Mouse (Mus musculus): Measurements from ENCODE around the gene Nfkb2. TPM values are rescaled to one million over a fixed set of nuclear protein-coding genes. Genes with fewer than 3 reads are reported as not detected.

Gene Nfkb2
- polyA plus RNA-seq, 1 experiment from 2014 or later, result 6.1 TPM

DNA sequence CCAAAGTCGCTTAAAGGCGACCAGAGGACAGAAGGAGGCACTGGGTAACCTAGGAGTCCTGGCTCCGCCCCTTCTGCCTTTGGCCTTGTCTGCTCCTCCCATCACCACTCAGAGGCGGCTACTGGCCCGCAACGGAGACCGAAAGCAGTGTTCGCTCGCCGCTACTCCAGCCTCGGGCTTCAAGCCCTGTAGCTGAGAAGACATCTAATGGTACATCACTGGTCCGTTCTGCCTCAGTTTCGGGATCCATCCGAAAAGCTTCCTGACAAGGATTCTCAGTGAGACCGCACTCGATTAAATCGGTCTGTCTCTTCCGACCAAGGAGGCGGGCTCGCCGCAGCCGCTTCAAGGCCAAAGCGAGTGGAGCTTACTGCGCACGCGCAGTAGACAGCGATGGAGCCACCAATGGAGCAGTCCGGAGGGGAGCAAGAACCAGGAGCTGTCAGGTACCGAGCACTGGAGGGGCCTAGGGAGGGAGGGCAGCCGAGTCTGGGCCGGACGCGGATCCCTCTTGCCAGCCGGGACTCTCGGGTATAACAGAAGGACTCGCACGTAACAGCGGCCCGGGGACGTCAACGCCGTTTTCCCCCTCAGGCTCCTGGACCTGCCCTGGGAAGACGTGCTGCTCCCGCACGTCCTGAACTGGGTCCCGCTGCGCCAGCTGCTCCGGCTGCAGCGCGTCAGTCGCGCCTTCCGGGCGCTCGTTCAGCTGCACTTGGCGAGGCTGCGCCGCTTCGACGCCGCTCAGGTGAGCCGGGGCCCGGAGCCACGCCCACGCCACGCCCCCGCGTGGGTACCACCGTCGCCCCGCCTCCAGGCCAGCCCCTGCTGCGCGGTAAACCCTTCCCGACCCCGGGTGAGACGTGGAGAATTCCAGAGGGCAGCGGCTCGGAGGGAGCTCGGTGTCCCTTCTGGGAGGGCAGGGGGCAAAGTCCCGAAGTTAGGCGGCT is 24.2 kb downstream of the Nfkb2 start, which contains the start of gene Fbxl15:
TSS of gene Fbxl15 (plus strand) at position 104 of the 950 bp plus-strand sequence.
- Histone ChIP-seq H3K4me3 (ENCODE audit: low read depth, low read length) (peak within 1 kb of the TSS; percentile 66), H3K4me2 (replicated peaks; ENCODE audit: low read depth) (peak within 1 kb of the TSS; percentile 94), H3K9ac (ENCODE audit: low read depth, low read length) (peak within 1 kb of the TSS; percentile 62), H3K27me3 (replicated peaks; ENCODE audit: control insufficient read depth, insufficient read depth, low read length) (peaks cover 30% of the 10 kb centered on the region), H3K27ac (ENCODE audit: low read depth, low read length) (peak within 1 kb of the TSS; percentile 82), H3K36me3 (ENCODE audit: control insufficient read depth, insufficient read depth) (peaks cover 22% of the 10 kb centered on the region), H3K9me3 (ENCODE audit: control insufficient read depth) (no peaks in the 10 kb centered on the region), H3K4me1 (replicated peaks; ENCODE audit: control insufficient read depth, insufficient read depth, low read length) (peaks cover 15% of the 10 kb centered on the region; the same call in 1 of the 2 replicates)
- no peak; the same call in 1 of the 2 replicates for TF ChIP-seq CTCF (IDR thresholded peaks at IDR 0.05; ENCODE audit: low read depth)
- WGBS, result under 1% methylated on average over 81 of the region's 81 CpGs
- peak; percentile 86 for ATAC-seq

DNA sequence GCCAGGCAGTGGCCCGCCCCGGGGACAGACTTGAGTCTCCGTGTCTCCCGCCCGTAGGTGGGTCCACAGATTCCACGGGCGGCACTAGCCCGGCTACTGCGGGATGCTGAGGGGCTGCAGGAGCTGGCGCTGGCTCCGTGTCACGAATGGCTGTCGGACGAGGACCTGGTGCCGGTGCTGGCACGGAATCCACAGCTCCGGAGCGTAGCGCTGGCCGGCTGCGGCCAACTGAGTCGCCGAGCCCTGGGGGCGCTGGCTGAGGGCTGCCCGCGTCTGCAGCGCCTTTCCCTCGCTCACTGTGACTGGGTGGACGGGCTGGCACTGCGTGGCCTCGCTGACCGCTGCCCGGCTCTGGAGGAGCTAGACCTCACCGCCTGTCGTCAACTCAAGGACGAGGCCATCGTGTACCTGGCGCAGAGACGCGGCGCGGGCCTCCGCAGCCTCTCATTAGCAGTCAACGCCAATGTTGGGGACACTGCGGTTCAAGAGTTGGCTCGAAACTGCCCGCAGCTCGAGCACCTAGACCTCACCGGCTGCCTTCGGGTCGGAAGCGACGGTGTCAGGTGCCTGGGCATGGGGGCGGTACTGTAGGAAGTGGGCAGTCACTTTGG is 25.0 kb downstream of the Nfkb2 start:
- no peak for TF ChIP-seq CTCF (IDR thresholded peaks at IDR 0.05; ENCODE audit: low read depth)
- H3K9ac ChIP-seq (ENCODE audit: low read depth, low read length), result peak overlapping the region; percentile 62
- peaks cover 26% of the 10 kb centered on the region for H3K27me3 ChIP-seq (replicated peaks; ENCODE audit: control insufficient read depth, insufficient read depth, low read length)
- WGBS, result 2% methylated on average over 54 of the region's 54 CpGs
- peaks cover 22% of the 10 kb centered on the region for H3K36me3 ChIP-seq (ENCODE audit: control insufficient read depth, insufficient read depth)
- ATAC-seq, result no peak; the same call in 1 of the 2 replicates
- H3K27ac ChIP-seq (ENCODE audit: low read depth, low read length), result peak overlapping the region; percentile 82
- H3K4me3 ChIP-seq (ENCODE audit: low read depth, low read length), result peak overlapping the region; percentile 66
- H3K9me3 ChIP-seq (ENCODE audit: control insufficient read depth), result no peaks in the 10 kb centered on the region
- peak overlapping the region; percentile 94 for H3K4me2 ChIP-seq (replicated peaks; ENCODE audit: low read depth)
- H3K4me1 ChIP-seq (replicated peaks; ENCODE audit: control insufficient read depth, insufficient read depth, low read length), result peaks cover 15% of the 10 kb centered on the region; the same call in 1 of the 2 replicates

DNA sequence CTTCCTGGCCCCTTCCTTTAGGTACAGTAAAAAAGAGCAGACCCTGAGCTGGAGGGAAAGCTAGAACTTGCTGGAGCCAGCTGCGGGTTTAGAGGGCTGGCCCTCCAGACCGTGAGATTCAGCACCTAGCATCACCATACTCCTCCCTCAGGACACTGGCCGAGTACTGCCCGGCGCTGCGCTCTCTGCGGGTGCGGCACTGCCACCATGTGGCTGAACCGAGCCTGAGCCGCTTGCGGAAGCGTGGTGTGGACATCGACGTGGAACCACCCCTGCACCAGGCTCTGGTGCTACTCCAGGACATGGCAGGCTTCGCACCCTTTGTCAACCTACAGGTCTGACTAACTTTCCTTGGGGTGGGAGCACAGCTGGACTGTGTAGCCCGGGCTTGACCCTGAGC is 25.8 kb downstream of the Nfkb2 start:
- H3K9ac ChIP-seq (ENCODE audit: low read depth, low read length), result no peak overlapping the region
- H3K4me1 ChIP-seq (replicated peaks; ENCODE audit: control insufficient read depth, insufficient read depth, low read length), result peaks cover 15% of the 10 kb centered on the region; the same call in 1 of the 2 replicates
- ATAC-seq, result peak; percentile 39; the same call in 1 of the 2 replicates
- H3K36me3 ChIP-seq (ENCODE audit: control insufficient read depth, insufficient read depth), result peaks cover 22% of the 10 kb centered on the region
- 4% methylated on average over 16 of the region's 16 CpGs for WGBS
- H3K4me2 ChIP-seq (replicated peaks; ENCODE audit: low read depth), result peak overlapping the region; percentile 94
- TF ChIP-seq CTCF (IDR thresholded peaks at IDR 0.05; ENCODE audit: low read depth), result peak; percentile 98
- no peak overlapping the region for H3K27ac ChIP-seq (ENCODE audit: low read depth, low read length)
- H3K9me3 ChIP-seq (ENCODE audit: control insufficient read depth), result no peaks in the 10 kb centered on the region
- 0 out of 2 replicates have a peak overlapping the region, but pooled peaks have one; percentile 66 for H3K4me3 ChIP-seq (ENCODE audit: low read depth, low read length)
- H3K27me3 ChIP-seq (replicated peaks; ENCODE audit: control insufficient read depth, insufficient read depth, low read length), result peaks cover 18% of the 10 kb centered on the region

DNA sequence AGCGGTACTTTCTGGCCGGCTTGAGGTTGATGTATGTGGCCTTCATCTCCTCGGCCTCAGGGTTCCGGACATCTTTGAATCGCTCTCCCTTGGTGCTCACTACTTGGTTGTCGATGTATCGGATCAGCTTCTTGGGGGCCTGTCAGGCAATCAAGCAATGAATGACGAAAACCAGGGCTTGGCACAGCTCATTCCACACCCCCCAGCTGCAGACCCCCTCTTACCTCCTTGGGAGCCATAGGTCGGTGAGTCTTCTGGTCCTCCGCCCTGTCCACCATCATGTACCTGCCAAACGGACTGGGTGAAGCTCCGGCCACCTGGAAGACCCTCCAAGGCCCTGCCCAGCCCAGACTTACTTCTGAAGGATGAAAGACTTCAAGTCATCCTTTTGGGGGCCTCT is 26.6 kb downstream of the Nfkb2 start:
- peaks cover 22% of the 10 kb centered on the region for H3K36me3 ChIP-seq (ENCODE audit: control insufficient read depth, insufficient read depth)
- no peak overlapping the region for H3K9ac ChIP-seq (ENCODE audit: low read depth, low read length)
- no peaks in the 10 kb centered on the region for H3K9me3 ChIP-seq (ENCODE audit: control insufficient read depth)
- no peak for ATAC-seq
- no peak overlapping the region for H3K4me2 ChIP-seq (replicated peaks; ENCODE audit: low read depth)
- peaks cover 11% of the 10 kb centered on the region for H3K27me3 ChIP-seq (replicated peaks; ENCODE audit: control insufficient read depth, insufficient read depth, low read length)
- no peak overlapping the region for H3K27ac ChIP-seq (ENCODE audit: low read depth, low read length)
- 93% methylated on average over 12 of the region's 12 CpGs for WGBS
- no peak for TF ChIP-seq CTCF (IDR thresholded peaks at IDR 0.05; ENCODE audit: low read depth)
- H3K4me3 ChIP-seq (ENCODE audit: low read depth, low read length), result no peak overlapping the region
- peaks cover 15% of the 10 kb centered on the region; the same call in 1 of the 2 replicates for H3K4me1 ChIP-seq (replicated peaks; ENCODE audit: control insufficient read depth, insufficient read depth, low read length)

DNA sequence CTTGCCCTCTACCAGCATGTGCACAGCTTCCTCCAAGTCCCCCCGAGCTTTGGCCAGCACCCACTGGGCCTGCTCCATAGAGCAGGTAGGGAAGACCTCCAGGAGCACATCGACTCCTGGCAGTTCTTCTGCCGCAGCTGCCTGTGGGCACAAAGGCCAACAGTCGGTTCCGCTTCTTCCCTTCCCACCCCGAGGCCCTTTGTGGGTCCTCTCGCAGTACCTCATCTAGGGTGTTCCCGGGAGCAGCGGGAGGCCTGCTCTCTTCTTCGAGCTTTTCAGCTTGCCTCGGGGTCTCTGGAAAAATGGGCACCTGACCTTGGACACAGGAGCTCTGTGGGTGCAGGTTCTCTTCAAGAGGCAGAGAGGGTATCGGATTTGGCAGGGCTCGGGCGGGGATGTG is 27.2 kb downstream of the Nfkb2 start:
- H3K4me2 ChIP-seq (replicated peaks; ENCODE audit: low read depth), result no peak overlapping the region
- peaks cover 5% of the 10 kb centered on the region for H3K27me3 ChIP-seq (replicated peaks; ENCODE audit: control insufficient read depth, insufficient read depth, low read length)
- no peaks in the 10 kb centered on the region for H3K9me3 ChIP-seq (ENCODE audit: control insufficient read depth)
- H3K36me3 ChIP-seq (ENCODE audit: control insufficient read depth, insufficient read depth), result peaks cover 22% of the 10 kb centered on the region
- 93% methylated on average over 14 of the region's 14 CpGs for WGBS
- no peak overlapping the region for H3K27ac ChIP-seq (ENCODE audit: low read depth, low read length)
- no peak overlapping the region for H3K9ac ChIP-seq (ENCODE audit: low read depth, low read length)
- no peak overlapping the region for H3K4me3 ChIP-seq (ENCODE audit: low read depth, low read length)
- peaks cover 15% of the 10 kb centered on the region; the same call in 1 of the 2 replicates for H3K4me1 ChIP-seq (replicated peaks; ENCODE audit: control insufficient read depth, insufficient read depth, low read length)
- no peak for TF ChIP-seq CTCF (IDR thresholded peaks at IDR 0.05; ENCODE audit: low read depth)
- ATAC-seq, result no peak

DNA sequence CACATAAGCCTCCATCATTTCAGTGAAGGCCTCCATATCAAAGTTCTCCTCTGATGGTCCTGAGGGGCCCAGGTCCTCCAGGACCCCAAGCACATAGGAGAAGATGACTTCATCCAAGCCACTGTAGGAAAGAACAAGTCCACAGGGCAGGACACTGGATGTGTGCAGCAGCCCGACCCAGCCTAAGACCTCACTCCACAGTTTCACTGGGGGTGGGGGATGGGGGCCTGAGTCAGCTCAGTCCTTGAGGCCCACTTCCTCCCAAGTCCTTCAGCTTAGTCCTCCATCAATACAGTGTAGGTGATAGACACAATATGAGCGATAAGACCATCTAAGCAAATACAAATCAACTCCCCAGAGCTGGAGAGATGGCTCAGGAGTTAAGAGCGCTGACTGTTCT is 27.8 kb downstream of the Nfkb2 start:
- H3K27ac ChIP-seq (ENCODE audit: low read depth, low read length), result no peak overlapping the region
- H3K9ac ChIP-seq (ENCODE audit: low read depth, low read length), result no peak overlapping the region
- WGBS, result 81% methylated on average over 3 of the region's 3 CpGs
- no peaks in the 10 kb centered on the region; the same call in 1 of the 2 replicates for H3K27me3 ChIP-seq (replicated peaks; ENCODE audit: control insufficient read depth, insufficient read depth, low read length)
- H3K4me1 ChIP-seq (replicated peaks; ENCODE audit: control insufficient read depth, insufficient read depth, low read length), result peaks cover 15% of the 10 kb centered on the region; the same call in 1 of the 2 replicates
- H3K36me3 ChIP-seq (ENCODE audit: control insufficient read depth, insufficient read depth), result peaks cover 22% of the 10 kb centered on the region
- no peak overlapping the region for H3K4me2 ChIP-seq (replicated peaks; ENCODE audit: low read depth)
- H3K4me3 ChIP-seq (ENCODE audit: low read depth, low read length), result no peak overlapping the region
- no peak for TF ChIP-seq CTCF (IDR thresholded peaks at IDR 0.05; ENCODE audit: low read depth)
- no peaks in the 10 kb centered on the region for H3K9me3 ChIP-seq (ENCODE audit: control insufficient read depth)
- ATAC-seq, result no peak
